Mouse (Mus musculus): ENCODE data around the gene Setd5.

GRCm38 (mm10) chr6:113103765-113104164 is 26.6 kb downstream of the Setd5 start:
- no peak for TF ChIP-seq GATA1 (IDR thresholded peaks at IDR 0.05; ENCODE audit: low read length)
- no peak for TF ChIP-seq TAL1 (IDR thresholded peaks at IDR 0.05; ENCODE audit: low read length)
